Mouse (Mus musculus) splenic B cell, adult 2 months (primary cell): ENCODE data around the gene Misp.
A peak's percentile ranks its signal among the peaks of the same experiment; 100 is the strongest.

ENCODE experiments used
- DNase-seq: peaks from one replicate; pipeline ENCODE4 v3.0.0-alpha.2; 2011; ENCODE audit warnings: low read depth, low spot score
- H3K27me3 ChIP-seq: 2 replicates; pipeline ENCODE4 v1.6.1; 2012; ENCODE audit warnings: mild to moderate bottlenecking, low read length, moderate library complexity, mixed read lengths; ENCODE audit not compliant: control insufficient read depth, poor library complexity, insufficient read depth, severe bottlenecking
- H3K36me3 ChIP-seq: 2 replicates; pipeline ENCODE4 v1.6.1; 2012; ENCODE audit warnings: mild to moderate bottlenecking, low read length, moderate library complexity, mixed read lengths; ENCODE audit not compliant: control insufficient read depth, poor library complexity, insufficient read depth, severe bottlenecking

Misp gene

DNA sequence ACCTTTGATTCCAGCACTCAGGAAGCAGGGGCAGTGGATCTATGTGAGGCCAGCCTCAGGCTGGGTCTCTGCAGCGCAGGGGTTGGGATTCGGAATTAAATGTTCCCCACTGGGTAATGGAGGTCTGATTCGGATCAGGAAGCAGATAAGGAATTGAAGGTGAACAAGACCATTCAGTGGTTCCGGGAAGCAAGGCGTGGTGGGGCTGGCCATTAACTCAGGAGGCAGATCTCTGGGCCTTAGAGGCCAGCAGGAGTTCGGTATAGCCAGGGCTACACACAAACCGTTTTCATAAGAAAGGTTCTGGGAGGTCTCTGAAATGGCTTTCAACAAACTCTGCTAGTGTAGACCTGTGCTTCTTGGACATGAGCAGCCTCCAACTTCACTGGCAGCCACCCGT is 32.0 kb downstream of the Misp start:
- no peaks in the 10 kb centered on the region for H3K27me3 ChIP-seq
- no peak for DNase-seq

DNA sequence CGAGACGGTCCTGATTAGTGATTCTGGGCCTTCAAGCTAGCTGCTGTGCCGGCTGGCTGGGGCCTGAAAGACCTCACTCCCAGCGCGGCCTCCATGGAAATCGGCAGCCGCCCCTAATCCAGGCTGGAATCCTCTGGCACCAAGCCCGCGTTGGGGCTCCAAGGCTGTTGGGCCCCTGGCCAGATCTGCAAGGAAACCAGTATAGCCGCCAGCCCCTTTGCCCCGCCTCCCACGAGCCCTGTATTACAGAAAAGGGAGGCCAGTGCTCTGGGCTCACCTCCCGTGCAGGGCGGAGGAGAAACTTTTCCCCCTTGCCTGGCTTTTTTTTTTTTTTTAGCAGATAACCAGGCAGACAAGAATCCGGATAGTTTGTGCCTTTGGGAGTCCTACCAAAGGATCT is 32.6 kb downstream of the Misp start:
- no peaks in the 10 kb centered on the region; the same call in 1 of the 2 replicates for H3K36me3 ChIP-seq
- DNase-seq = no peak
- H3K27me3 ChIP-seq = no peaks in the 10 kb centered on the region

More for the DNA sequence above, 32.0 kb downstream of the Misp start:
- H3K36me3 ChIP-seq = no peaks in the 10 kb centered on the region; the same call in 1 of the 2 replicates

DNA sequence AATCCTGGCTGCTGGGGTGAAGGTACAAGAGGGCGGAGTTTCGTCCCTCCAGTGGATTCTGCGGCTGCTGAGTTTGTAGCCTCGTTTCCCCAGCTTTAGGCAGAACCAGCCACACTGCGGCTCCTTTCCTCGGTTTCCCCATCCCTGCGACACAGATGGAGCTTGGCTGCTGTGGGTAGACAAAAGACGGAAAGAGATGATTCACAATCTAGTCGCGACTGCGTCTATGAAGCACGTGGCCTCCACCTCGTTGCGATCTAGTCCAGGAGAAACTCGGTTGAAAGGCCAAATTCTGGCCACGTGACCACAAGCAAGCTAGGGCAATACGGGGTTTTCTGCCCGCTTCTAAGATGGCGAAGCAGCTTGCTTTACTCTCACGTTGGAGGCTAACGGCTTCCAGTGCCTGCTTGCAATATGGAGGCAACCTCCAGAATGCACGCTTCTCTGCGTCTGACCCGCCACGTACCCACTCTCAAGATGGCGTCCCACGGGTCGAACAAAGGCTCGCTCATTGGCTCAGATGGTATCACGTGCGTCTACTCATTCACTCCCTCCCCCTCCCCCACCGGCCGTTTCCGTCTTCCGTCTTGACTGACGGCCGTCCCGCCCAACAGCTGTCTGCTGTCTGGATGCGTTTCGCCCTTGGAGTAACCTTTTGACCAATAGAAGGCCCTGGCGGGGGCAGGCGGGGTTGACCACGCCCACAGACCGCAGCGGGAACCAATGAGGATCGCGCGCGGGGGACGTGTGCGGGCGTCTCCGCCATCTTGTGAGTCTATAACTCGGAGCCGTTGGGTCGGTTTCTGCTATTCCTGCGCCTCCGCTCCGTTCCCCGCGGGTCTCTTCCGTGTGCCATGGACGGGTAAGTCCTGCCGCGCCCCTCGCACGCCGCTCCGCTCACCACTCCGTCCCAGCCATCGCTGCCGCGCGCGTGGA is 33.3 kb downstream of the Misp start, which contains the start of gene Ptbp1:
Gene Ptbp1, plus strand, starts transcription at position 568 of the 936 bp plus-strand sequence.
- peaks cover 1% of the 10 kb centered on the region for H3K36me3 ChIP-seq
- DNase-seq = peak; percentile 100

DNA sequence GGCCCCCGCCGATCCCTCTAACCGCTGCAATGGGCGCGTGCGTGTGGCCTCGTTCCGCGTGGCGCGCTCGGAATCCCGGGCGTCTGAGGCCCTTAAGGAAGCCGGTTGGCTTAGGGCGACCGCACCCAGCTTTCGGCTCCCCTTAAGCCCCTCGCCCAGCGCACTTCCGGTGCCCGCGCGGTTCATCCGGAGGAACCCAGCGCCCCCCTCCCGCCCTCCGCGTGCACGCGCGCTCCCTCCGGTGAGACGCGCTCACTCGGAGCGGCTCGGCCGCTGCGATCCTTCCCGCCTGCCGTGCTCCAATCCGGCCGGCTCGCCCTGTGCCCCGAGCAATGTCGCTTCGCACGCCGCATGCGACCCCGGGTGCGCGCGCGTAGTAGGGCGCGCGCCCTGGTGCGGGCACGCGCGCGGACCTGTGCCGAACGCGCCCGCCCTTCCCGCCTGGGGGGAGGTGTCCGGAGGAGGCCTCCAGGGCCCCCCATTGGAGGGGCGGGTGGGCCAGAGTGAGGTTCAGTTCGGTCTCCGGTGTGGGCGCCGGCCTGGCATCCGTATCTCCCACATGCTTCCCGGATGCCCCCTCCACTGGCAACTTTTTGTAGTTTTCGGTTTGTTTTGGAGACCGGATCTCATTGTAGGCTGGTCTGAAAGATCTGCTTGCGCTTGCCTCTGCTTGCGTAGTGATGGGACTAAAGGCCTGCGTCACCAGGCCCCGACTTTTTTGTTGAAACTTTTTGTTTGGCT is 34.2 kb downstream of the Misp start:
- no peaks in the 10 kb centered on the region for H3K27me3 ChIP-seq
- peaks cover 9% of the 10 kb centered on the region for H3K36me3 ChIP-seq
- DNase-seq = peak; percentile 74

More for the DNA sequence above, 33.3 kb downstream of the Misp start, which contains the start of gene Ptbp1:
- H3K27me3 ChIP-seq = no peaks in the 10 kb centered on the region

DNA sequence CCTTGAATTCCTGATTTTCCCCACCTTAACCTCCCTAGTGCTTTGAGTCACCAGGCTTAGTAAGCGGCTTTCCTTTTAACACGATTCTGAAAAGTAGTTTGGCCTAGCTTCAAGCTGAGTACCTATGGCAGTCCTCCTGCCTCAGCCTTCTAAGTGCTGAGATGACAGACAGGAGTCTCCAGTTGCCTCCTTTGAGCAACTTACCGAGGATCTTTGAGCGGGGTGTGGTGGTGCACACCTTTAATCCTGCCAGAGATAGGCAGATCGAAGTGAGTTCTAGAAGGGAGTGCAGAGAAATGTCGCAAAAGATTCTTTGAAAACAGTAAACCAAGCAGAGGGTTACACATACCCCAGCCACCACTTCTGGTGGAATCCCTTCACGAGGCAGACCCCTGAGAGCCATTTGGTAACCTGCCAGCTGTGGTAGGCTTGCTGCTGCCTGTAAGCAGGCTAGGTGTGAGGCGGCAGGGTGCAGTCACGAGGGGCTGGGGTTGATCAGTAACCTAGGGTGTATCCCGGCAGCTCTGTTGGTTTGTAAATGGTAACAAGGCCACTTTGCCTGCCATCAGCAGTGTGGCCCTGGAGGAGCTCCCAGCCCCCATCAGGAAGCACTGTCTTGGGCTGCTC is 34.9 kb downstream of the Misp start:
- DNase-seq = no peak

DNA sequence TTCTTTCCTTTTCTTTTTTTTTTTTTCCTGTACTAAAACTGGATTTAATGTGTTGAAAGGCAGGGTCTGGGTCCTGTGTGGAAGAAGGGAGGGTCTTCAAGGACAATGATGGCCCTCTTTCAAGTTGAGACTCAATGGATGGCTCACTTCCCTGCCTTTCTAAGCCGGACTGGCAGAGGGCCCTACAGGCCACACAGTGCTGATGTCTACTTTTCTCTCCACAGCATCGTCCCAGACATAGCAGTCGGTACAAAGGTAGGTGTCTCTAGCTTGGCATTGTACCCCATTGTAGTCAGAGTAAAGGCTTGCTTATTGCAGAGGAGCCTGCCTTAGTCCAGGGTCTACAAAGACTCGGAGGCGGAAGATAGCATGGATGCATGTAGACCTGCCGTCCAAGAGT is 35.5 kb downstream of the Misp start:
- no peak for DNase-seq
- no peaks in the 10 kb centered on the region for H3K27me3 ChIP-seq
- H3K36me3 ChIP-seq = peaks cover 19% of the 10 kb centered on the region

More for the DNA sequence above, 34.9 kb downstream of the Misp start:
- Histone ChIP-seq H3K36me3 (peaks cover 15% of the 10 kb centered on the region), H3K27me3 (no peaks in the 10 kb centered on the region)

DNA sequence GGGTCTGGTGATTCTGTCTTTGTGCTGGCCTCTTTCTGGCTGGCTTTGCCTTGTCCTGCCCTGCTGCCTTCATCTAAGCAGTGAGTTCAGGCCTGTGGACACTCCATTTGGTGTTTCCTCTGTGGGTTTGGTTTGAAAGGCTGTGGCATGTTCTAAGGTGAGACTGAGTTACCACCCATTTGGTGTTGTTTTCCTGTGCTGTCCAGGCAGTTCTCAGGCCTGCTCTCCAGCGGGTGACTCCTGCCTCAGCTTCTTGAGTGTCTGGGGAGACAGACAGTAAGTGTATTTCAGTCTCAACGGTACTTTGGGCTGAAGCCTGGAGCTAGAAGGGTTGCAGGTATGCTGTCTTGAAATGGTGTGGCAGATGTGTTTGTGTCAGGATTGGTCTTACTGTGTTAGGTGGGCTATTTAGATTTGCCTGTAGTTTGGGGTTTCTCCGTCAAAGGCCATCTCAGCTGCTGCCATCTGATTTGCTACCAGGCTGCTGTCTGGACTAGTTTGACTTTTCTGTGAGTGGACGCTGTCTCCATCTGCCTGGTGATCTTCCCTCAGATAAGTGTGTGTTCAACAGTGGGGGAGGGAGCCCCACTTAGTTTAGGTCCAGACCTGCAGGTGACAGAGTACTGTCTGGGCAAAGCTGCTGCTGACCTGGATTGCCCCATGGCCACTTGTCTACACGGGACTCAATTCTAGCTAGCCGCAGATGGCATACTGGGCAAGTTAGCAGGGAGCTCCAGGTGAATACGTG is 36.1 kb downstream of the Misp start:
- peaks cover 21% of the 10 kb centered on the region for H3K36me3 ChIP-seq
- H3K27me3 ChIP-seq = no peaks in the 10 kb centered on the region
- DNase-seq = no peak

DNA sequence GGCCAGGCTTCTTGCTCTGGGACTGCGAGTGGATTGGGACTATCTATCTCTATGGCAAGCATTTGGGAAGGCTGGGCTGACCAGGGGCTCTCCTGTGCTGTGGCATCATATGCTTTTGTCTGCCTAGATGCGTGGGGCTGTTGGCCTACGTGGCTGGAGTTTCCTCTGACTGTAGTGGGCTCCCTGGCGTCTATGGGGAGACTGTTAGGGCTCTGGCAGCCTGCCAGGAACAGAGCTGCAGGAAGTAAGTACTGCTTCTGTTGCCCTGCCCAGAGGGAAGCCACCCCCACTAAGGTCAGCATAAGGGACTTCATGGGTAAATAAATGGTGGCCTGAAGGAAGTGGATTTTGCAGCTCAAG is 36.6 kb downstream of the Misp start:
- DNase-seq = peak; percentile 79

DNA sequence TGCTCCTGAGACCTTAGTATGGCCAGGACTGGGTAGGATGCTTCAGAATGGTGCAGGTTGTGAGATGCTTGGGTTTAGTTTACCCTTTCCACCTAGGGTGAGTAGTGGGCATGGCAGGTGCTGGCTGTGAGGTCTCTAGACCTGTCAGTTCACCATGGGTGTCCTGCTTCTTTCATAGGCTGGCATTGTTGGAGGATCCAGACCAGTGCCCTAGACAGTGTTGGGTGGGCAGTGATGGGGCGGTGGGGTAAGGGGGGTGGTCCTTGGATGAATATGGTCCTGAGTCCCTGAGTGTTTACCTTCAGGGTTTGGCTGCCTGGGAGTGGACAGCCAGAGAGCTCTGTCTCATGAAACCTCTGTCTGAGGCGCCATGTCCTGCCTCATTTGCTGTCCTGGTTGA is 37.1 kb downstream of the Misp start:
- peaks cover 25% of the 10 kb centered on the region for H3K36me3 ChIP-seq
- H3K27me3 ChIP-seq = no peaks in the 10 kb centered on the region
- DNase-seq = no peak

More for the DNA sequence above, 36.6 kb downstream of the Misp start:
- Histone ChIP-seq H3K27me3 (no peaks in the 10 kb centered on the region), H3K36me3 (peaks cover 25% of the 10 kb centered on the region)

DNA sequence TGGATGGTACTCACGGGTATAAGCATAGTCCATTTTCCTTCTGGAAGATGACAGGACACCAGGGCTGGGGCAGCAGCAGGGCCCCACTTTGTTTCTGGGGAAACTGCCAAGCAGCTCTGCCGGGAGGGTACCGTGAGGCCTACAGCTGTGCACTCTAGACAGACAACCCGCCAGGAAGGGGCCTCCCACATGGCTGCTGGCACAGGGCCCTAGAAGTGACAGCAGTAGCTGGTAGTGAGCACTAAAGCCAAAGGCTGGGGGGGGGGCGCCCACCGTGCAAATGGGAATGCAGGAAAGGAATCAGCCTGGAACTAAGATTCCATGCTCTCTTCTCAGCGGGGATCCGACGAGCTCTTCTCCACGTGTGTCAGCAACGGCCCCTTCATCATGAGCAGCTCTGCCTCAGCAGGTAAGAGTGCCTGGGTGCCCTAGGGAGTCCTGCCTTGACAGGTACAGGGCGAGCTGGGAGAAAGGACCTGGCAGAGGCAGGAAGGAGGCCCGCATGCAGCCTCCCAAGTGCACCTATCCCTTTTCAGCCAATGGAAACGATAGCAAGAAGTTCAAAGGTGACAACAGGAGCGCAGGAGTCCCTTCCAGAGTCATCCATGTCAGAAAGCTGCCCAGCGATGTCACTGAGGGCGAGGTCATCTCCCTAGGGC is 37.8 kb downstream of the Misp start:
- H3K27me3 ChIP-seq = no peaks in the 10 kb centered on the region
- no peak for DNase-seq
- H3K36me3 ChIP-seq = peaks cover 25% of the 10 kb centered on the region

DNA sequence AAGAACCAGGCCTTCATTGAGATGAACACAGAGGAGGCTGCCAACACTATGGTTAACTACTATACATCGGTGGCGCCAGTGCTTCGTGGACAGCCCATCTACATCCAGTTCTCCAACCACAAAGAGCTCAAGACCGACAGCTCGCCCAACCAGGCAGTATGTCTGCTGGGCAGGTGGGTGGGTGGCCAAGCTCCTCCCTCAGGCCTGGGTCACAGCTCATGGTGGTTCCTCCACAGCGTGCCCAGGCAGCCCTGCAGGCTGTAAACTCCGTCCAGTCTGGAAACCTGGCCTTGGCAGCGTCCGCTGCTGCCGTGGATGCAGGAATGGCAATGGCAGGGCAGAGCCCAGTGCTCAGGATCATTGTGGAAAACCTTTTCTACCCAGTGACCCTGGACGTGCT is 38.3 kb downstream of the Misp start:
- no peaks in the 10 kb centered on the region for H3K27me3 ChIP-seq
- no peak for DNase-seq
- H3K36me3 ChIP-seq = peaks cover 25% of the 10 kb centered on the region

DNA sequence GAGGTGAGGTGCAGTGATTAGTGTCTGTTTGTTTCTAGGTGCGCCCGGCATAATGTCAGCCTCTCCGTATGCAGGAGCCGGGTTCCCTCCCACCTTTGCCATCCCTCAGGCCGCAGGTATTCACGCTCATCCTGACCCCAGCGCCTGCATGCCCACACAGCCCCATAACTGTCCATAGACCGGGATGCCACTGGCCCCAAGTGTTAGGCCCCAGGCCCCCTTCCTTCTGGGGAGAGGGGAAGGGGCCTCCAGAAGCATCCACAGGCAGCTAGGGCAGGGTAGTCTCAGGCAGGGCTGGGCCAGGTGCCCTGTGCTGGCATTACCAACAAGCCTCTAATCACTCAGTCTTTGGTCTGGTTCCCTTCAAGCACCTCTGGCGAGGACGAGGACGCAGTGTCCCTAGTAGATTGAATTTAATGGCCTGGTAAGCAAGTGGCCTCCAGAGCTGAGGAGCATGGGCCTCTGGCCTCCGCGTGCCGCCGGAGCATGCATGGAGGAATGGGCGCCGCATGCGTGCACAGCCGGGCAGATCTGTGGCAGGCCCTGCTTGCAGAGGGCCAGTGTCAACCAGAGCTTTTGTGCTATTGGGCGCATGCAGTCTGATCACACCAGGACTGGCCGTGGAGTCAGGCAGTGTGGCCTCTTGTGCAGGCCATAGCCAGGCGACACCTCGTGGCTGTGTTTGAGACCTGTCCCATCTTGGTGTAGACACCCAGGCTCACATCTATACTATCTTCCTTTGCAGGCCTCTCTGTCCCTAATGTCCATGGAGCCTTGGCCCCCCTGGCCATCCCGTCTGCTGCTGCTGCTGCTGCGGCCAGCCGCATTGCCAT is 39.5 kb downstream of the Misp start:
- Histone ChIP-seq H3K27me3 (no peaks in the 10 kb centered on the region), H3K36me3 (peaks cover 25% of the 10 kb centered on the region)
- no peak for DNase-seq
